8 mouse cellular contexts compared by ENCODE assay signal in the genomic region with DNA sequence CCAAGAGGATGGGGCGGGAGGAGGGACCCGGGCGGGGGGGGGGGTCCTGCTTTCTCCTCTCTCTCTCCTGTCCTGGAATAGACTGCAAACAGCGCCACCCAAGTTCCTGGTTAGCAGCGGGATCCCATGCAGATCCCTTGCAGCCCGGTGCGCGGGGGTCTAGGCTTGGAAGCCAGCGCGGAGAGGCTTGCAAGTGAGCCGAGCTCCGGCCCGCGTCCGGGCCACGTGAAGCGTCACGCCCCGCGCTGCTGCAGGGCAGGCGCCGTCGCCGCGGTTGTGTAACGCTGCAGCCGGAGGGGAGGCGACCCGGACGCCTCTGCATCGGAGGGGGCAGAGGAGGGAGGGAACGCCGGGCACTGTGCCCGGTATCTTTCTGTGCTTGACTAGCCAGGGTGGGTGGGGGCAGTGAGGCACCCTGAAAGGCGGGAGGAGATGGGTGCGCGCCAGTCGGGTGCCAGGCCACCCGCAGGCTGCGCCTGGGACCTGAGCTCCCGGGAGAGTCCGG. TPM values are rescaled to one million over a fixed set of nuclear protein-coding genes. Genes with fewer than 3 reads are reported as not detected.
DNase-seq lines count a peak whose midpoint lies in the region; ATAC-seq and TF ChIP-seq lines count a peak whose summit lies in the region.

No protein-coding gene starts in this region.

- no peaks in the 10 kb centered on the region for H3K79me2 ChIP-seq in heart, adult 2 months (replicated peaks; ENCODE audit: control insufficient read depth, insufficient read depth, low read length)

- peak; percentile 68 for TF ChIP-seq POLR2A in heart, adult 2 months (IDR thresholded peaks at IDR 0.05; ENCODE audit: insufficient read depth, low read depth, low read length)

- peak; percentile 91 for DNase-seq in embryonic facial prominence, embryonic 11.5 days (ENCODE audit: low spot score)
- DNase-seq in heart, adult 2 months: peak; percentile 94 to 96
- DNase-seq in kidney, adult 8-10 months: peak; percentile 97 to 99
- DNase-seq in midbrain, embryonic 14.5 days: peak; percentile 93
- DNase-seq in spleen, adult 12 weeks (ENCODE audit: low spot score): peak; percentile 45

- ATAC-seq in erythroblast, adult 5-6 weeks (replicated peaks; ENCODE audit: low FRiP score, poor library complexity, severe bottlenecking): no peak
- peak; percentile 78 for ATAC-seq in embryonic facial prominence, embryonic 11.5 days (replicated peaks; ENCODE audit: insufficient number of reproducible peaks, low FRiP score, low TSS enrichment, low read depth)
- peak; percentile 72 for ATAC-seq in limb, embryonic 13.5 days (ENCODE audit: low FRiP score, low read depth)
- peak; percentile 84 for ATAC-seq in midbrain, embryonic 14.5 days (ENCODE audit: low FRiP score, low TSS enrichment)

- H3K4me2 ChIP-seq in embryonic facial prominence, embryonic 11.5 days (ENCODE audit: low read depth, low read length): peak overlapping the region; percentile 100
- H3K4me2 ChIP-seq in limb, embryonic 13.5 days (replicated peaks): peak overlapping the region; percentile 93
- H3K4me2 ChIP-seq in midbrain, embryonic 14.5 days (ENCODE audit: low read length): peak overlapping the region; percentile 100

- peak overlapping the region; percentile 39 for H3K4me3 ChIP-seq in erythroblast, embryonic 14.5 days (replicated peaks)
- H3K4me3 ChIP-seq in embryonic facial prominence, embryonic 11.5 days (ENCODE audit: low read depth, low read length): peak overlapping the region; percentile 51
- peak overlapping the region; percentile 93 for H3K4me3 ChIP-seq in heart, adult 2 months
- peak overlapping the region; percentile 60 for H3K4me3 ChIP-seq in limb, embryonic 13.5 days
- H3K4me3 ChIP-seq in midbrain, embryonic 14.5 days (replicated peaks; ENCODE audit: low read depth, low read length): peak overlapping the region; percentile 59

- no peaks in the 10 kb centered on the region for H3K9me3 ChIP-seq in erythroblast, embryonic 14.5 days (ENCODE audit: control insufficient read depth, low read length)
- no peaks in the 10 kb centered on the region for H3K9me3 ChIP-seq in embryonic facial prominence, embryonic 11.5 days (replicated peaks; ENCODE audit: control insufficient read depth, low read length)
- no peaks in the 10 kb centered on the region for H3K9me3 ChIP-seq in limb, embryonic 13.5 days
- H3K9me3 ChIP-seq in midbrain, embryonic 14.5 days (ENCODE audit: control insufficient read depth, low read length): no peaks in the 10 kb centered on the region

- peak; percentile 56 for TF ChIP-seq CTCF in heart, adult 2 months (IDR thresholded peaks at IDR 0.05)

- TF ChIP-seq EP300 in heart, adult 2 months (IDR thresholded peaks at IDR 0.05; ENCODE audit: insufficient read depth, low read depth, low read length): peak; percentile 84

- H3K27ac ChIP-seq in embryonic facial prominence, embryonic 11.5 days (replicated peaks; ENCODE audit: low read depth, low read length): peak overlapping the region; percentile 44; the same call in 1 of the 2 replicates
- H3K27ac ChIP-seq in heart, adult 2 months: peak overlapping the region; percentile 99
- H3K27ac ChIP-seq in limb, embryonic 13.5 days: peak overlapping the region; percentile 90
- H3K27ac ChIP-seq in midbrain, embryonic 14.5 days (replicated peaks; ENCODE audit: low read depth, low read length): peak overlapping the region; percentile 84

- H3K9ac ChIP-seq in embryonic facial prominence, embryonic 11.5 days (replicated peaks; ENCODE audit: low read length): peak overlapping the region; percentile 61
- peak overlapping the region; percentile 65 for H3K9ac ChIP-seq in heart, adult 2 months (ENCODE audit: low read depth, low read length)
- H3K9ac ChIP-seq in limb, embryonic 13.5 days: peak overlapping the region; percentile 72
- peak overlapping the region; percentile 63 for H3K9ac ChIP-seq in midbrain, embryonic 14.5 days (replicated peaks; ENCODE audit: low read length)

- WGBS in embryonic facial prominence, embryonic 11.5 days: under 1% methylated on average over 37 of the region's 42 CpGs
- under 1% methylated on average over 40 of the region's 42 CpGs for WGBS in heart, adult 2 months
- 0% methylated on average over 41 of the region's 42 CpGs for WGBS in limb, embryonic 13.5 days
- under 1% methylated on average over 40 of the region's 42 CpGs for WGBS in midbrain, embryonic 14.5 days

- peaks cover 2% of the 10 kb centered on the region; the same call in 1 of the 2 replicates for H3K4me1 ChIP-seq in erythroblast, embryonic 14.5 days (ENCODE audit: control insufficient read depth)
- no peaks in the 10 kb centered on the region for H3K4me1 ChIP-seq in embryonic facial prominence, embryonic 11.5 days (ENCODE audit: control insufficient read depth, insufficient read depth, low read length)
- peaks cover 7% of the 10 kb centered on the region for H3K4me1 ChIP-seq in heart, adult 2 months (ENCODE audit: control insufficient read depth, insufficient read depth, low read length)
- peaks cover 27% of the 10 kb centered on the region for H3K4me1 ChIP-seq in limb, embryonic 13.5 days
- H3K4me1 ChIP-seq in midbrain, embryonic 14.5 days (ENCODE audit: control insufficient read depth, insufficient read depth, low read length): peaks cover 6% of the 10 kb centered on the region; the same call in 1 of the 2 replicates

- intact Hi-C loops in heart, adult 2 months (cut with DNase I): loop anchor here (2.0 kb wide), 2 partner anchors 126 to 232 kb away; no protein-coding TSS in a partner anchor

- peaks cover 47% of the 10 kb centered on the region for H3K27me3 ChIP-seq in erythroblast, embryonic 14.5 days (ENCODE audit: control insufficient read depth)
- H3K27me3 ChIP-seq in embryonic facial prominence, embryonic 11.5 days (ENCODE audit: control insufficient read depth, insufficient read depth, low read length): no peaks in the 10 kb centered on the region; the same call in 1 of the 2 replicates
- H3K27me3 ChIP-seq in heart, adult 2 months (ENCODE audit: control insufficient read depth, insufficient read depth, low read length): no peaks in the 10 kb centered on the region
- peaks cover 27% of the 10 kb centered on the region for H3K27me3 ChIP-seq in limb, embryonic 13.5 days
- peaks cover 15% of the 10 kb centered on the region for H3K27me3 ChIP-seq in midbrain, embryonic 14.5 days (ENCODE audit: control insufficient read depth, insufficient read depth, low read length)

- H3K36me3 ChIP-seq in erythroblast, embryonic 14.5 days (ENCODE audit: control insufficient read depth): no peaks in the 10 kb centered on the region
- no peaks in the 10 kb centered on the region for H3K36me3 ChIP-seq in embryonic facial prominence, embryonic 11.5 days (replicated peaks; ENCODE audit: control insufficient read depth, insufficient read depth, low read depth, low read length)
- peaks cover 14% of the 10 kb centered on the region for H3K36me3 ChIP-seq in heart, adult 2 months (ENCODE audit: control insufficient read depth, insufficient read depth, low read length)
- H3K36me3 ChIP-seq in limb, embryonic 13.5 days: no peaks in the 10 kb centered on the region
- H3K36me3 ChIP-seq in midbrain, embryonic 14.5 days (ENCODE audit: control insufficient read depth, insufficient read depth, low read length): no peaks in the 10 kb centered on the region

RNA-seq across cellular contexts. Expression of gene Bhlhe40, which starts 1.2 kb away (rescaled TPM):
- 0.17 and 0.20 TPM in 2 replicates for polyA plus RNA-seq in erythroblast, embryonic 14.5 days (2012)
- total RNA-seq in erythroblast, adult 5-6 weeks (2015; ENCODE audit: low replicate concordance): 3.3 and 8.6 TPM in 2 replicates
- 2.9 and 11.7 TPM in 2 replicates for total RNA-seq in erythroblast, adult 5-6 weeks (2017; ENCODE audit: low replicate concordance)
- polyA plus RNA-seq in embryonic facial prominence, embryonic 11.5 days (2014; fragmentation: Nextera tagmentation; extraction: Ambion mirVana): 1.5 and 1.6 TPM in 2 replicates
- total RNA-seq in heart, adult 2 months (2021): 10 to 100 TPM; 31.1 to 64.6 TPM
- 21.2 and 27.9 TPM in 2 replicates for polyA plus RNA-seq in heart, adult 2 months (2012; rRNA removed)
- 8.5 and 9.2 TPM in 2 replicates for polyA plus RNA-seq in limb, embryonic 13.5 days (2015; fragmentation: Nextera tagmentation; extraction: Ambion mirVana)
- polyA plus RNA-seq in midbrain, embryonic 14.5 days (2014; fragmentation: Nextera tagmentation; extraction: Ambion mirVana): 3.8 and 4.6 TPM in 2 replicates

Comparison
In these comparisons a context has a peak if more than half of its experiments do, and no peak if none do; other contexts are left out.
1. H3K4me3 ChIP-seq: peak in every context shown above with its lines; median percentile 93 in heart, adult 2 months; 60 in limb, embryonic 13.5 days; 59 in midbrain, embryonic 14.5 days; 51 in embryonic facial prominence, embryonic 11.5 days; 39 in erythroblast, embryonic 14.5 days.
2. DNase-seq: peak in every context shown above with its lines; median percentile 98 in kidney, adult 8-10 months; 95 in heart, adult 2 months; 93 in midbrain, embryonic 14.5 days; 91 in embryonic facial prominence, embryonic 11.5 days; 45 in spleen, adult 12 weeks.
3. H3K27ac ChIP-seq: peak in every context shown above with its lines; median percentile 99 in heart, adult 2 months; 90 in limb, embryonic 13.5 days; 84 in midbrain, embryonic 14.5 days; 44 in embryonic facial prominence, embryonic 11.5 days.